Mouse (Mus musculus) cortical plate, adult 2 months (tissue): ENCODE data around the gene Jakmip3.

Experiments
- CTCF ChIP-seq: fragments of 200-500 bp; IDR thresholded peaks from 2 replicates; pipeline ENCODE4 v1.5.1; 2011; ENCODE audit warnings: mild to moderate bottlenecking, control low read depth, low read length; ENCODE audit not compliant: insufficient read depth; ENCODE audit errors: extremely low read depth
- POLR2A ChIP-seq: fragments of 200-500 bp; IDR thresholded peaks from 2 replicates; pipeline ENCODE4 v1.6.1; 2011; ENCODE audit warnings: mild to moderate bottlenecking, low read length, control low read depth; ENCODE audit not compliant: insufficient read depth; ENCODE audit errors: extremely low read depth

GRCm38 (mm10) chr7:139093124-139093523 is 152.6 kb downstream of the Jakmip3 start:
- TF ChIP-seq POLR2A (no peak), CTCF (no peak)
